Mouse (Mus musculus) forebrain, embryonic 10.5 days (tissue): ENCODE data around the gene Piezo1. TPM values are rescaled to one million over a fixed set of nuclear protein-coding genes. Genes with fewer than 3 reads are reported as not detected.

Experiments
- DNase-seq: peaks from one replicate; pipeline ENCODE4 v3.0.0-alpha.2; 2017; ENCODE audit warnings: low spot score; ENCODE audit errors: extremely low spot score
- H3K27ac ChIP-seq: fragments of 300-500 bp; sonication (generic); 2 replicates; pipeline ENCODE4 v1.5.1; 2016; ENCODE audit warnings: mild to moderate bottlenecking
- H3K27me3 ChIP-seq: fragments of 300-500 bp; sonication (generic); 2 replicates; pipeline ENCODE4 v1.6.1; 2016; ENCODE audit warnings: mild to moderate bottlenecking; ENCODE audit not compliant: poor library complexity, severe bottlenecking
- H3K36me3 ChIP-seq: fragments of 300-500 bp; sonication (generic); replicated peaks from 2 replicates; pipeline ENCODE4 v1.6.1; 2016; ENCODE audit warnings: mild to moderate bottlenecking, moderate library complexity
- H3K4me1 ChIP-seq: fragments of 300-500 bp; sonication (generic); 2 replicates; pipeline ENCODE4 v1.6.1; 2016
- H3K4me3 ChIP-seq: fragments of 300-500 bp; sonication (generic); 2 replicates; pipeline ENCODE4 v1.5.1; 2016; ENCODE audit warnings: mild to moderate bottlenecking, moderate library complexity
- H3K9me3 ChIP-seq: fragments of 300-500 bp; sonication (generic); 2 replicates; pipeline ENCODE4 v1.6.1; 2016; ENCODE audit warnings: mild to moderate bottlenecking, moderate library complexity
- WGBS: fragments of 180-500 bp; shearing (Covaris S2); methylation state at CpG from one replicate; pipeline ENCODE4 v1.1.7; 2016; 5-methylcytosine and 5-hydroxymethylcytosine counted together
- polyA plus RNA-seq: library from polyadenylated mRNA; unstranded; fragments of >200 nt; fragmentation: Nextera tagmentation; extraction: Ambion mirVana; gene quantifications from 2 replicates; pipeline ENCODE4 v1.2.1, GENCODE M21; 2016

Piezo1 gene
- polyA plus RNA-seq, 1 experiment from 2014 or later = 6.1 TPM

- WGBS = 89% methylated on average over 3 of the region's 3 CpGs
- Histone ChIP-seq H3K9me3 (0 out of 2 replicates have a peak, but pooled peaks cover 5% of the 10 kb centered on the region), H3K27me3 (peaks cover 5% of the 10 kb centered on the region; the same call in 1 of the 2 replicates), H3K4me1 (peaks cover 55% of the 10 kb centered on the region), H3K4me3 (no peak overlapping the region), H3K36me3 (no peaks in the 10 kb centered on the region), H3K27ac (no peak overlapping the region)
- no peak for DNase-seq
These were observed 23.2 kb downstream of the Piezo1 start for GRCm38 (mm10) chr8:122527937-122528336.

GRCm38 (mm10) chr8:122526526-122527170 lies 24.5 kb downstream of the Piezo1 start:
- H3K4me3 ChIP-seq = no peak overlapping the region
- H3K36me3 ChIP-seq = no peaks in the 10 kb centered on the region
- peak overlapping the region; percentile 73 for H3K27ac ChIP-seq
- H3K4me1 ChIP-seq = peaks cover 57% of the 10 kb centered on the region
- H3K27me3 ChIP-seq = peaks cover 5% of the 10 kb centered on the region; the same call in 1 of the 2 replicates
- 74% methylated on average over 7 of the region's 7 CpGs for WGBS
- no peak for DNase-seq
- H3K9me3 ChIP-seq = 0 out of 2 replicates have a peak, but pooled peaks cover 5% of the 10 kb centered on the region

GRCm38 (mm10) chr8:122526084-122526483 lies 25.0 kb downstream of the Piezo1 start:
- peak overlapping the region; percentile 73 for H3K27ac ChIP-seq

GRCm38 (mm10) chr8:122525004-122525403 lies 26.1 kb downstream of the Piezo1 start:
- peaks cover 60% of the 10 kb centered on the region for H3K4me1 ChIP-seq
- peaks cover 5% of the 10 kb centered on the region; the same call in 1 of the 2 replicates for H3K27me3 ChIP-seq
- H3K9me3 ChIP-seq = 0 out of 2 replicates have a peak, but pooled peaks cover 5% of the 10 kb centered on the region
- H3K36me3 ChIP-seq = no peaks in the 10 kb centered on the region
- WGBS = 81% methylated on average over 6 of the region's 6 CpGs
- no peak overlapping the region for H3K4me3 ChIP-seq
- no peak for DNase-seq
- H3K27ac ChIP-seq = peak overlapping the region; percentile 66

More at GRCm38 (mm10) chr8:122526084-122526483, 25.0 kb downstream of the Piezo1 start:
- Histone ChIP-seq H3K4me1 (peaks cover 51% of the 10 kb centered on the region), H3K27me3 (peaks cover 5% of the 10 kb centered on the region; the same call in 1 of the 2 replicates), H3K9me3 (0 out of 2 replicates have a peak, but pooled peaks cover 5% of the 10 kb centered on the region), H3K36me3 (no peaks in the 10 kb centered on the region), H3K4me3 (no peak overlapping the region)
- 77% methylated on average over 3 of the region's 3 CpGs for WGBS
- DNase-seq = no peak

- Histone ChIP-seq H3K4me1 (peaks cover 65% of the 10 kb centered on the region), H3K27me3 (peaks cover 5% of the 10 kb centered on the region; the same call in 1 of the 2 replicates), H3K36me3 (no peaks in the 10 kb centered on the region), H3K27ac (peak overlapping the region; percentile 66; the same call in 1 of the 2 replicates), H3K9me3 (0 out of 2 replicates have a peak, but pooled peaks cover 5% of the 10 kb centered on the region), H3K4me3 (no peak overlapping the region)
- no peak for DNase-seq
- WGBS = 86% methylated on average over 6 of the region's 6 CpGs
These were observed 26.6 kb downstream of the Piezo1 start for GRCm38 (mm10) chr8:122524506-122524905.

GRCm38 (mm10) chr8:122523652-122524360 lies 27.3 kb downstream of the Piezo1 start:
- peak overlapping the region; percentile 66 for H3K27ac ChIP-seq
- H3K9me3 ChIP-seq = 0 out of 2 replicates have a peak, but pooled peaks cover 5% of the 10 kb centered on the region
- H3K36me3 ChIP-seq = no peaks in the 10 kb centered on the region
- peaks cover 5% of the 10 kb centered on the region; the same call in 1 of the 2 replicates for H3K27me3 ChIP-seq
- WGBS = 31% methylated on average over 23 of the region's 23 CpGs
- H3K4me1 ChIP-seq = peaks cover 67% of the 10 kb centered on the region
- peak overlapping the region; percentile 13; the same call in 1 of the 2 replicates for H3K4me3 ChIP-seq
- DNase-seq = no peak

GRCm38 (mm10) chr8:122522796-122523651 lies 28.1 kb downstream of the Piezo1 start:
- WGBS = 63% methylated on average over 14 of the region's 14 CpGs
- H3K9me3 ChIP-seq = 0 out of 2 replicates have a peak, but pooled peaks cover 2% of the 10 kb centered on the region
- H3K27me3 ChIP-seq = peaks cover 5% of the 10 kb centered on the region; the same call in 1 of the 2 replicates
- peaks cover 75% of the 10 kb centered on the region for H3K4me1 ChIP-seq
- DNase-seq = no peak
- peak overlapping the region; percentile 13; the same call in 1 of the 2 replicates for H3K4me3 ChIP-seq
- no peaks in the 10 kb centered on the region for H3K36me3 ChIP-seq
- H3K27ac ChIP-seq = peak overlapping the region; percentile 66

- Histone ChIP-seq H3K27me3 (peaks cover 5% of the 10 kb centered on the region; the same call in 1 of the 2 replicates), H3K27ac (peak overlapping the region; percentile 65), H3K36me3 (no peaks in the 10 kb centered on the region), H3K9me3 (no peaks in the 10 kb centered on the region), H3K4me1 (peaks cover 75% of the 10 kb centered on the region), H3K4me3 (no peak overlapping the region)
- 80% methylated on average over 11 of the region's 11 CpGs for WGBS
- no peak for DNase-seq
These were observed 30.5 kb downstream of the Piezo1 start for GRCm38 (mm10) chr8:122520611-122521010.

GRCm38 (mm10) chr8:122517541-122518190 lies 33.5 kb downstream of the Piezo1 start:
- DNase-seq = peak; percentile 49
- WGBS = 36% methylated on average over 6 of the region's 6 CpGs
- Histone ChIP-seq H3K27me3 (no peaks in the 10 kb centered on the region), H3K9me3 (no peaks in the 10 kb centered on the region), H3K36me3 (no peaks in the 10 kb centered on the region), H3K4me3 (no peak overlapping the region), H3K27ac (peak overlapping the region; percentile 84), H3K4me1 (peaks cover 45% of the 10 kb centered on the region)

GRCm38 (mm10) chr8:122515699-122516098 lies 35.4 kb downstream of the Piezo1 start:
- no peak overlapping the region for H3K4me3 ChIP-seq
- H3K27me3 ChIP-seq = no peaks in the 10 kb centered on the region
- no peaks in the 10 kb centered on the region for H3K9me3 ChIP-seq
- H3K27ac ChIP-seq = 0 out of 2 replicates have a peak overlapping the region, but pooled peaks have one; percentile 30
- H3K36me3 ChIP-seq = no peaks in the 10 kb centered on the region; the same call in 1 of the 2 replicates
- no peak for DNase-seq
- H3K4me1 ChIP-seq = peaks cover 40% of the 10 kb centered on the region
- 95% methylated on average over 14 of the region's 14 CpGs for WGBS

GRCm38 (mm10) chr8:122512392-122512791 lies 38.7 kb downstream of the Piezo1 start:
- no peak overlapping the region for H3K4me3 ChIP-seq
- no peaks in the 10 kb centered on the region for H3K9me3 ChIP-seq
- DNase-seq = no peak
- H3K36me3 ChIP-seq = no peaks in the 10 kb centered on the region; the same call in 1 of the 2 replicates
- peaks cover 12% of the 10 kb centered on the region for H3K4me1 ChIP-seq
- WGBS = 89% methylated on average over 7 of the region's 7 CpGs
- H3K27ac ChIP-seq = 0 out of 2 replicates have a peak overlapping the region, but pooled peaks have one; percentile 1
- H3K27me3 ChIP-seq = no peaks in the 10 kb centered on the region
